ENCODE assay signal across 13 mouse cellular contexts in the genomic region with DNA sequence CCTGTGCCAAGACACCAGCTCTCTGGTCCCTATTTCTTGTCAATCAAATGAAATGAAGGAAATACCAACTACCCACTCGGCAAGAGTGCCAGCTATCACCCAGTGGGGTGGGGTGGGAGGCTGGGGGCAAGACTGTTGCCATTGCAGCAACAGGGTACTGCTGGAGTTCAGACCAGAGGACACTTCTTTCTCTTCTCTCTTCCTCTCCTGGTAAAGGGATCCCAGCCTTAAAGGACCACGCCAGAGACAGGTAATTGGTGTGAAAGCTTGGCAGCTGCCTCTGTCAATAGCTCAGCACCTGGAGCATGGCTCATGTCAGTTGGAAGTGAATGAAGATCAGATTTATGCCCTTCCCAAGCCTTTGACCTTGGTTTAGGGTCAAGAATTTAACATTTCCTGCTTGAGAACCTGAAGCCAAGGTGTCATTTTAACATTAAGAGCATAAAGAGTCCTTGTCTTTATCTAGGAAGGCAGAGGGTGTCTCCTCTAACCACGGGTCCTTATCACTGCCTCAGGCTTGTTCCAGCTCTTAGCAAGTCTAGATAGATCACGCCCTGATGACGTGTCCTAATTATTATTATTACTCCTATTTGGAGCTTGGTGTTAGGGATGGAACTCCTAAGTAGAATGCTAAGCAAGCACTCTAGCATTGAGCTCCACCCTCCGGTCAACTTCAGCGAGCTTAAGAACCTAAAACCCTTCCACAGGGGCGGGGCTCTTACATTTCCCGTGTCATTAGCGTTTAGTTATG. TPM values are rescaled to one million over a fixed set of nuclear protein-coding genes. Genes with fewer than 3 reads are reported as not detected.
A peak's percentile ranks its signal among the peaks of the same experiment; 100 is the strongest.
DNase-seq lines count a peak whose midpoint lies in the region; ATAC-seq and TF ChIP-seq lines count a peak whose summit lies in the region.
"Had no signal": no experiment of that assay in that cellular context is flagged by ENCODE, and none has a peak within 500 bp of the region (broad histone marks: within the 10 kb centered on the region; RNA-seq: fewer than 3 reads in every experiment).

No protein-coding gene starts in this region.

- no peak overlapping the region; the same call in 1 of the 2 replicates for H3K9ac ChIP-seq in MEL (ENCODE audit: control insufficient read depth, low read depth, low read length, poor library complexity, severe bottlenecking)
- no peak overlapping the region for H3K9ac ChIP-seq in liver, postnatal 0 days (replicated peaks)
- no peak overlapping the region for H3K9ac ChIP-seq in hindbrain, embryonic 14.5 days
- H3K9ac ChIP-seq: hindbrain, embryonic 12.5 days; midbrain, embryonic 15.5 days had no signal

- TF ChIP-seq EP300 in MEL (IDR thresholded peaks at IDR 0.05; ENCODE audit: low read depth in 1 of 2, low read length in 2 of 2), result peak; percentile 97
- peak; percentile 99 for TF ChIP-seq EP300 in liver, postnatal 0 days (IDR thresholded peaks at IDR 0.05; ENCODE audit: low read depth)

- ATAC-seq in liver, postnatal 0 days, result peak; percentile 99
- ATAC-seq in hindbrain, embryonic 14.5 days (ENCODE audit: low FRiP score), result no peak
- ATAC-seq: activated CD4-positive, CD25-positive, alpha-beta regulatory T cell, adult 4 months; midbrain, embryonic 15.5 days had no signal

- peak in 2 of 3 experiments; percentile 28 to 40; a peak in 3 of 6 replicates for TF ChIP-seq CTCF in MEL (IDR thresholded peaks at IDR 0.05 in 2 of 3, conservative IDR thresholded peaks at IDR 0.05 in 1 of 3; ENCODE audit: control insufficient read depth in 1 of 3, insufficient read depth in 1 of 3, low read depth in 2 of 3, low read length in 3 of 3, poor library complexity in 1 of 3, severe bottlenecking in 1 of 3)
- TF ChIP-seq CTCF in liver, postnatal 0 days (IDR thresholded peaks at IDR 0.05; ENCODE audit: low read depth), result peak; percentile 35

- peaks cover 7% of the 10 kb centered on the region; the same call in 1 of the 2 replicates for H3K4me1 ChIP-seq in heart, embryonic 10.5 days
- peaks cover 11% of the 10 kb centered on the region in 2 experiments for H3K4me1 ChIP-seq in MEL (ENCODE audit: control insufficient read depth in 1 of 2, insufficient read depth in 2 of 2, low read length in 2 of 2)
- peaks cover 46% of the 10 kb centered on the region for H3K4me1 ChIP-seq in erythroblast, embryonic 14.5 days (ENCODE audit: control insufficient read depth)
- H3K4me1 ChIP-seq in liver, postnatal 0 days (ENCODE audit: insufficient read depth), result peaks cover 9% of the 10 kb centered on the region
- no peaks in the 10 kb centered on the region for H3K4me1 ChIP-seq in hindbrain, embryonic 14.5 days (replicated peaks; ENCODE audit: control insufficient read depth, insufficient read depth, low read length)
- H3K4me1 ChIP-seq: hindbrain, embryonic 12.5 days; midbrain, embryonic 15.5 days had no signal

- DNase-seq in heart, embryonic 10.5 days (ENCODE audit: low spot score), result peak; percentile 74
- no peak for DNase-seq in heart, adult 9 months (ENCODE audit: low spot score in 2 of 2)
- DNase-seq in MEL (ENCODE audit: low read depth, low spot score), result peak; percentile 91
- DNase-seq in liver, postnatal 0 days, result peak; percentile 23
- no peak for DNase-seq in hindbrain, embryonic 14.5 days (ENCODE audit: low spot score)
- no peak for DNase-seq in left cerebral cortex, adult 11 months (ENCODE audit: low spot score)
- DNase-seq in cerebellum, adult 11 months, result no peak
- DNase-seq: cerebellum, postnatal 25 days; layer of hippocampus, adult 9-11 months had no signal

- TF ChIP-seq RAD21 in MEL (IDR thresholded peaks at IDR 0.05; ENCODE audit: low read depth, low read length), result peak; percentile 59

- TF ChIP-seq POLR2A in MEL (IDR thresholded peaks at IDR 0.05; ENCODE audit: control insufficient read depth in 1 of 2, insufficient read depth in 1 of 2, low read depth in 1 of 2, low read length in 2 of 2, poor library complexity in 1 of 2), result no peak

- 66% methylated on average over 10 of the region's 10 CpGs for WGBS in heart, embryonic 10.5 days
- 45% methylated on average over 10 of the region's 10 CpGs for WGBS in liver, postnatal 0 days (ENCODE audit: insufficient replicate concordance)
- WGBS in hindbrain, embryonic 14.5 days, result 88% methylated on average over 10 of the region's 10 CpGs

- H3K36me3 ChIP-seq in heart, embryonic 10.5 days, result no peaks in the 10 kb centered on the region
- peaks cover 0 to 25% of the 10 kb centered on the region in 2 experiments; a peak in 2 of 4 replicates for H3K36me3 ChIP-seq in MEL (ENCODE audit: control insufficient read depth in 1 of 2, insufficient read depth in 2 of 2, low read length in 2 of 2)
- H3K36me3 ChIP-seq in erythroblast, embryonic 14.5 days (ENCODE audit: control insufficient read depth), result peaks cover 8% of the 10 kb centered on the region
- no peaks in the 10 kb centered on the region for H3K36me3 ChIP-seq in liver, postnatal 0 days (replicated peaks; ENCODE audit: insufficient read depth, low read length)
- H3K36me3 ChIP-seq in hindbrain, embryonic 14.5 days (replicated peaks; ENCODE audit: control insufficient read depth, insufficient read depth), result no peaks in the 10 kb centered on the region
- H3K36me3 ChIP-seq: hindbrain, embryonic 12.5 days; midbrain, embryonic 15.5 days had no signal

- H3K27ac ChIP-seq in heart, embryonic 10.5 days, result peak overlapping the region; percentile 9; the same call in 1 of the 2 replicates
- peak overlapping the region; percentile 1; the same call in 1 of the 2 replicates for H3K27ac ChIP-seq in MEL (ENCODE audit: control insufficient read depth, low read depth, low read length)
- H3K27ac ChIP-seq in liver, postnatal 0 days (ENCODE audit: low read depth), result peak overlapping the region; percentile 56
- H3K27ac ChIP-seq in hindbrain, embryonic 14.5 days, result no peak overlapping the region
- H3K27ac ChIP-seq: hindbrain, embryonic 12.5 days; midbrain, embryonic 15.5 days had no signal

- no peaks in the 10 kb centered on the region for H3K27me3 ChIP-seq in heart, embryonic 10.5 days (ENCODE audit: insufficient read depth, poor library complexity, severe bottlenecking)
- H3K27me3 ChIP-seq in MEL (ENCODE audit: control insufficient read depth in 1 of 2, insufficient read depth in 2 of 2, low read length in 2 of 2), result no peaks in the 10 kb centered on the region
- H3K27me3 ChIP-seq in erythroblast, embryonic 14.5 days (ENCODE audit: control insufficient read depth), result peaks cover 13% of the 10 kb centered on the region
- no peaks in the 10 kb centered on the region for H3K27me3 ChIP-seq in liver, postnatal 0 days (ENCODE audit: insufficient read depth, low read length)
- H3K27me3 ChIP-seq in hindbrain, embryonic 14.5 days (ENCODE audit: control insufficient read depth, insufficient read depth, low read length), result no peaks in the 10 kb centered on the region
- H3K27me3 ChIP-seq: hindbrain, embryonic 12.5 days; midbrain, embryonic 15.5 days had no signal

- H3K4me3 ChIP-seq in heart, embryonic 10.5 days, result no peak overlapping the region
- peak overlapping the region; percentile 24 to 44 for H3K4me3 ChIP-seq in MEL (ENCODE audit: control insufficient read depth in 1 of 2, insufficient read depth in 1 of 2, low read depth in 2 of 2, low read length in 2 of 2)
- peak overlapping the region; percentile 50 for H3K4me3 ChIP-seq in erythroblast, embryonic 14.5 days (replicated peaks)
- H3K4me3 ChIP-seq in liver, postnatal 0 days (ENCODE audit: low read depth, low read length), result no peak overlapping the region
- no peak overlapping the region for H3K4me3 ChIP-seq in hindbrain, embryonic 14.5 days (replicated peaks; ENCODE audit: low read length)
- H3K4me3 ChIP-seq: hindbrain, embryonic 12.5 days; midbrain, embryonic 15.5 days had no signal

- H3K4me2 ChIP-seq in liver, postnatal 0 days (ENCODE audit: low read depth, low read length), result peak overlapping the region; percentile 2; the same call in 1 of the 2 replicates
- no peak overlapping the region for H3K4me2 ChIP-seq in hindbrain, embryonic 14.5 days (replicated peaks)
- H3K4me2 ChIP-seq: hindbrain, embryonic 12.5 days; midbrain, embryonic 15.5 days had no signal

- no peaks in the 10 kb centered on the region for H3K9me3 ChIP-seq in heart, embryonic 10.5 days
- H3K9me3 ChIP-seq in MEL (replicated peaks; ENCODE audit: insufficient read depth, low read length), result no peaks in the 10 kb centered on the region
- peaks cover 16% of the 10 kb centered on the region for H3K9me3 ChIP-seq in erythroblast, embryonic 14.5 days (ENCODE audit: control insufficient read depth, low read length)
- H3K9me3 ChIP-seq in liver, postnatal 0 days (ENCODE audit: low read length), result no peaks in the 10 kb centered on the region; the same call in 1 of the 2 replicates
- H3K9me3 ChIP-seq in hindbrain, embryonic 14.5 days (ENCODE audit: control insufficient read depth, low read length), result no peaks in the 10 kb centered on the region
- H3K9me3 ChIP-seq: hindbrain, embryonic 12.5 days; midbrain, embryonic 15.5 days had no signal

- H3K79me2 ChIP-seq in MEL (ENCODE audit: control insufficient read depth, insufficient read depth, low read length, poor library complexity), result no peaks in the 10 kb centered on the region

TF ChIP-seq in MEL, 35 proteins besides CTCF, POLR2A, EP300 and RAD21 (continues in another document):
- TF ChIP-seq E2F4 (IDR thresholded peaks at IDR 0.05; ENCODE audit: borderline replicate concordance, low read depth, low read length), result no peak
- TF ChIP-seq TCF12 (IDR thresholded peaks at IDR 0.05; ENCODE audit: low read depth, low read length), result peak; percentile 99
- peak; percentile 43; the same call in 1 of the 2 replicates for TF ChIP-seq SMC3 (IDR thresholded peaks at IDR 0.05; ENCODE audit: low read depth, low read length)
- TF ChIP-seq MYB (IDR thresholded peaks at IDR 0.05; ENCODE audit: low read depth, low read length), result no peak
- TF ChIP-seq USF2 (IDR thresholded peaks at IDR 0.05; ENCODE audit: borderline replicate concordance in 1 of 2, insufficient read depth in 1 of 2, low read depth in 1 of 2, low read length in 2 of 2), result no peak
- no peak; the same call in 1 of the 2 replicates for TF ChIP-seq CHD2 (IDR thresholded peaks at IDR 0.05; ENCODE audit: low read length)
- no peak for TF ChIP-seq NRF1 (IDR thresholded peaks at IDR 0.05; ENCODE audit: insufficient read depth, low read depth, low read length, poor library complexity, severe bottlenecking)
- TF ChIP-seq ELF1 (IDR thresholded peaks at IDR 0.05; ENCODE audit: low read depth, low read length), result 0 out of 2 replicates have a peak, but pooled peaks have one; percentile 22
- peak; percentile 68; the same call in 1 of the 2 replicates for TF ChIP-seq MAZ (IDR thresholded peaks at IDR 0.05; ENCODE audit: low read depth, low read length)

RNA-seq across cellular contexts. Expression of a gene that starts 58.2 kb away (rescaled TPM):
- 4.1 and 5.0 TPM in 2 replicates for polyA plus RNA-seq in heart, embryonic 10.5 days (2016; fragmentation: Nextera tagmentation; extraction: Ambion mirVana)
- 2.0 and 3.5 TPM in 2 replicates for total RNA-seq in MEL (2012; rRNA removed)
- 1 to 10 TPM in 1 of 2 experiments, not detected in 1; 3.6 TPM for polyA plus RNA-seq in MEL (2012; ENCODE audit: insufficient read depth in 1 of 2, insufficient read length in 2 of 2, low read depth in 1 of 2, low replicate concordance in 2 of 2, missing spikeins in 1 of 2)
- polyA plus RNA-seq in erythroblast, embryonic 14.5 days (2012), result 7.2 and 9.3 TPM in 2 replicates
- polyA plus RNA-seq in liver, postnatal 0 days (2015; fragmentation: Nextera tagmentation; extraction: Ambion mirVana), result 30.7 and 32.5 TPM in 2 replicates
- polyA plus RNA-seq in hindbrain, embryonic 14.5 days (2014; fragmentation: Nextera tagmentation; extraction: Ambion mirVana), result 3.2 and 5.7 TPM in 2 replicates

Comparison
In these comparisons a context has a peak if more than half of its experiments do, and no peak if none do; other contexts are left out.
1. DNase-seq: peak in heart, embryonic 10.5 days (single experiment), MEL (single experiment) and liver, postnatal 0 days (single experiment); none in heart, adult 9 months (0 of 2), hindbrain, embryonic 14.5 days (single experiment), left cerebral cortex, adult 11 months (single experiment) and cerebellum, adult 11 months (single experiment).
2. H3K4me3 ChIP-seq: peak in MEL (2 of 2) and erythroblast, embryonic 14.5 days (single experiment); none in heart, embryonic 10.5 days (single experiment), liver, postnatal 0 days (single experiment) and hindbrain, embryonic 14.5 days (single experiment).